Mouse (Mus musculus): Measurements from ENCODE around the gene Prpf38b.

GRCm38 (mm10) chr3:108957976-108958375, 46.4 kb upstream of the Prpf38b start:
- TF ChIP-seq GATA2 (IDR thresholded peaks at IDR 0.05; ENCODE audit: borderline replicate concordance, low read depth, low read length) (no peak), CTCF (IDR thresholded peaks at IDR 0.05; ENCODE audit: low read depth, low read length) (no peak), TAL1 (conservative IDR thresholded peaks at IDR 0.05; ENCODE audit: low read depth, low read length) (no peak)

Measured in G1E (cell line).